Mouse (Mus musculus) ES-E14 (cell line): ENCODE measurements around the gene Ncan. TPM values are rescaled to one million over a fixed set of nuclear protein-coding genes. Genes with fewer than 3 reads are reported as not detected.
A peak's percentile ranks its signal among the peaks of the same experiment; 100 is the strongest.

ENCODE experiments used
- DNase-seq: peaks from one replicate; pipeline ENCODE4 v3.0.0-alpha.2; 2013; ENCODE audit warnings: low read depth, low spot score
- H3K27ac ChIP-seq: 2 replicates; pipeline ENCODE4 v1.5.1; 2012; ENCODE audit warnings: low read depth, mild to moderate bottlenecking, low read length, moderate library complexity, mixed read lengths; ENCODE audit not compliant: poor library complexity, insufficient read depth, severe bottlenecking
- H3K36me3 ChIP-seq: 2 replicates; pipeline ENCODE4 v1.6.1; 2012; ENCODE audit warnings: mild to moderate bottlenecking, low read length, moderate library complexity, mixed read lengths; ENCODE audit not compliant: control insufficient read depth, poor library complexity, insufficient read depth, severe bottlenecking
- H3K4me1 ChIP-seq, 2 experiments: fragments of 150-350 bp in 1 of 2; sonication (generic) in 1 of 2; 2 replicates each; pipeline ENCODE4 v1.6.1; 2012; ENCODE audit warnings: low read length in 2 of 2, mild to moderate bottlenecking in 1 of 2, mixed read lengths in 1 of 2; ENCODE audit not compliant: control insufficient read depth in 2 of 2, insufficient read depth in 2 of 2, poor library complexity in 1 of 2
- H3K4me3 ChIP-seq, 2 experiments: fragments of 150-350 bp in 1 of 2; sonication (generic) in 1 of 2; 2 replicates each; pipeline ENCODE4 v1.5.1; 2012; ENCODE audit warnings: low read length in 2 of 2, low read depth in 1 of 2, mild to moderate bottlenecking in 1 of 2, mixed read lengths in 1 of 2; ENCODE audit not compliant: insufficient read depth in 1 of 2, poor library complexity in 1 of 2, severe bottlenecking in 1 of 2
- H3K9ac ChIP-seq: 2 replicates; pipeline ENCODE4 v1.6.1; 2012; ENCODE audit warnings: low read depth, mild to moderate bottlenecking, low read length, mixed read lengths; ENCODE audit not compliant: poor library complexity, insufficient read depth, severe bottlenecking
- H3K9me3 ChIP-seq: fragments of 150-350 bp; sonication (generic); 2 replicates; pipeline ENCODE4 v1.6.1; 2012; ENCODE audit warnings: low read depth, mild to moderate bottlenecking, low read length; ENCODE audit not compliant: control insufficient read depth, insufficient read depth
- CHD2 ChIP-seq: IDR thresholded peaks from 2 replicates; pipeline ENCODE4 v1.6.1; 2014; ENCODE audit warnings: mild to moderate bottlenecking, low read depth, low read length, inconsistent platforms
- HCFC1 ChIP-seq: IDR thresholded peaks from 2 replicates; pipeline ENCODE4 v1.6.1; 2012; ENCODE audit warnings: low read length, inconsistent platforms, borderline replicate concordance; ENCODE audit not compliant: insufficient read depth
- MAFK ChIP-seq: IDR thresholded peaks from 2 replicates; pipeline ENCODE4 v1.6.1; 2014; ENCODE audit warnings: mild to moderate bottlenecking, low read depth, low read length, inconsistent platforms; ENCODE audit not compliant: insufficient read depth
- ZC3H11A ChIP-seq: IDR thresholded peaks from 2 replicates; pipeline ENCODE4 v1.6.1; 2012; ENCODE audit warnings: low read depth, mild to moderate bottlenecking, inconsistent platforms, low read length, borderline replicate concordance
- ZNF384 ChIP-seq: IDR thresholded peaks from 2 replicates; pipeline ENCODE4 v1.6.1; 2012; ENCODE audit warnings: low read depth, low read length, inconsistent platforms
- in situ Hi-C, 2 experiments: fragments of 600-800 bp; cut with MboI; formaldehyde crosslinking; loops; one replicate each; pipeline ENCODE4 v1.15.1; 2025; ENCODE audit warnings: low sequenced_read_pairs in 2 of 2, inconsistent platforms in 1 of 2; ENCODE audit not compliant: unreplicated experiment in 2 of 2
- total RNA-seq: library from RNA; depleted of rRNA; stranded (reverse); fragments of 300-350 nt; gene quantifications from 2 replicates; pipeline ENCODE4 v1.2.3, GENCODE M21; 2012

Gene Ncan
- total RNA-seq, 1 experiment, result 4.3 TPM

DNA sequence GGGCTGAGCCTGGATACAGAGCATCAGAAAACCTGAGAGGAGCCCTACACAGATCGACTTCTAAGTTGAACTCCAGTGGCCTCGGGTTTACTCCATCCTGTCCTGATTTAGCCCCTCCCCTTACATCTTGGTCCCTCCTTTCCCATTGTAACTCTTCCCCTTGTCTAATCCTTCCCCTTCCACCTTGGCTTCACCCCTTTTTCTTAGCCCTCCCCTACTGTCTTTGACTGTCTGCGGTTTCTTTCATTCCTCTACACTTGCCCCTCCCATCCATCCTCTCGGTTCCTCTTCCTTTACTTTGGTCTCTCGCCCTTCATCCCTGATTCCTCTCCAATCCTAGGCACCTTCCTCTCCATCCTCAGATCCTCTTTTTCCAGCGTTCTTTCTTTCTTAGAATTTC is 6.2 kb downstream of the Ncan start:
- Histone ChIP-seq H3K4me1 (peaks cover 0 to 7% of the 10 kb centered on the region in 2 experiments; a peak in 2 of 4 replicates), H3K36me3 (no peaks in the 10 kb centered on the region), H3K9me3 (no peaks in the 10 kb centered on the region), H3K27ac (no peak overlapping the region), H3K4me3 (no peak overlapping the region), H3K9ac (no peak overlapping the region)
- in situ Hi-C loops, result no loop called here
- TF ChIP-seq HCFC1 (no peak), ZNF384 (no peak), MAFK (no peak), ZC3H11A (no peak), CHD2 (no peak)
- no peak for DNase-seq

DNA sequence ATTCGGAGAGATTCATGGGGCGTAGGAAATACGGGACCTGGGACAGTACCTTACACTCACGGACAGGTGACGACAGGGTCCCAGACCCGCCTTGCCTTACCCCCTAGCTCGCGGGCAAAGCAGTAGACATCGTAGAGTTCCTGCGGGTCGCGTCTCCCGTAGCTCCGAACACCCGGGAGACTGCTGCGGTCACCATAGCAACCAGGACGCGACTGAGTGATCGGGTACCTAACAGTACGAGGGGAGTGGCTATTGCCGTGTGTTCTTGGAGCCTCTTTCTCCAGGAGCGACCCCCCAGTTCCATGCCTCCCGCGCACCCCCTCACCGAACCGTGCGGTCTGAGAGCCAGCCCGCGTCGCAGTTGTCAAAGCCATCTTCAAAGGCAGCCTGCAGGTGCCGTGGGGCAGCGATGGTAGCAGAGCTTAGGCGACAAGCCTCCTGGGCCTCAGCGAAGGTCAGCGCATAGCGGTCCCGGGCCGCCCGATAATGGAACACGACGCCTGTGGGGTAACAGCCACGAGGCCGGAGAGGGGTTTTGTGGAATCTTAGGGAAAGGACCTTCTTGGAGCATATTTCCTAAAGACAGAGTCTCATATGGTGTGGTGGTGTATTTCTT is 8.2 kb downstream of the Ncan start:
- Histone ChIP-seq H3K36me3 (no peaks in the 10 kb centered on the region), H3K4me1 (peaks cover 0 to 3% of the 10 kb centered on the region in 2 experiments; a peak in 2 of 4 replicates), H3K27ac (no peak overlapping the region), H3K9me3 (no peaks in the 10 kb centered on the region), H3K9ac (no peak overlapping the region), H3K4me3 (peak overlapping the region; percentile 29 to 59; a peak in 2 of 4 replicates)
- DNase-seq, result no peak
- in situ Hi-C loops, result no loop called here
- TF ChIP-seq MAFK (no peak), HCFC1 (no peak), CHD2 (no peak), ZC3H11A (no peak), ZNF384 (no peak)

- Histone ChIP-seq H3K27ac (no peak overlapping the region), H3K4me1 (peaks cover 0 to 2% of the 10 kb centered on the region in 2 experiments; a peak in 1 of 4 replicates), H3K36me3 (no peaks in the 10 kb centered on the region), H3K9me3 (no peaks in the 10 kb centered on the region), H3K4me3 (peak overlapping the region; percentile 29 to 59; a peak in 2 of 4 replicates), H3K9ac (no peak overlapping the region)
- no peak for TF ChIP-seq CHD2
- TF ChIP-seq MAFK, result no peak
- no peak for TF ChIP-seq ZNF384
- TF ChIP-seq ZC3H11A, result no peak
- TF ChIP-seq HCFC1, result no peak
- no peak for DNase-seq
- in situ Hi-C loops, result no loop called here
These were observed 9.4 kb downstream of the Ncan start for GRCm38 (mm10) chr8:70111192-70111795.

DNA sequence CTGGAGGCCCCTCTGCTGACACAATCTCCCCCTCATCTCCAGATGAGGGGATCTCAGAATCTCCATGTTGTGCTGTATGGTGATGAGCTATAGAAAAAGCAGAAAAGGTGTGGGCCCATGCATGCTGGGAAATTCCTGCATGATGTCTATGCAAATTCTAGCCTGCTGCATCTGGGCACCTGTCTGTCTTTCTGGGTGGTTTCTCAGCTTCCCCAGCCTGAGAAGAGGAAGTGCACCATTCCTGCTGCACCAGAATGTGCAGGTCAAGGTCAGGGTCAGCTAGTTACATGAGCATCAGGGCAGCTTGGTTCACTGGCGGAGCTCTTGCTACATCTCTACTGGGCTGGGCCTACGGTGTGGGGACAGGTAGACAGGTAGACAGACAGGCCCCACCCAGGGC is 10.2 kb downstream of the Ncan start:
- Histone ChIP-seq H3K4me3 (no peak overlapping the region), H3K36me3 (no peaks in the 10 kb centered on the region), H3K9ac (no peak overlapping the region), H3K4me1 (peaks cover 0 to 2% of the 10 kb centered on the region in 2 experiments; a peak in 1 of 4 replicates), H3K27ac (no peak overlapping the region), H3K9me3 (no peaks in the 10 kb centered on the region)
- TF ChIP-seq HCFC1 (no peak), ZNF384 (no peak), MAFK (no peak), ZC3H11A (no peak), CHD2 (no peak)
- in situ Hi-C loops, result no loop called here
- no peak for DNase-seq
